Mouse (Mus musculus): Measurements from ENCODE around the gene Gm379.

Gm379 gene

DNA sequence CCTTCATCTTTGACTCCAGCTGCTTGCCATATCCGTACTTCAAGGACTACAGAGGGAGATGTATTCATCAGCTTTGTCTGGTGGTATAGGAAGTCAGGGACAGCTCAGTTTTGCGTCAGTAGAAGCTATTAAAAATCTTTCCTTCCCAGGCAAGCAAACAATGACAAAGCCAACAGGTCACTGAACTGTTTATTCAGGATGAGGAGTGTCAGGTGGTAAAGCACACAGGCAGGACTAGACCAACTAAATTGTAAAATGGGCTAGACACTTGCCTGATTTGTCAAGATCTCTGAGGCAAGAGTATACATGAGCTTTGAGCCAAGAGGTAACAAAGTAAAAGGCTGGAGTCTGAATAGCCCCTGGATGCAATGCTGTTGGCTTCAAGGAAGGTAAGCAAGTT lies at the start of gene Gm379:
Gm379 (minus strand) TSS at position 7 of the 400 bp plus-strand sequence.
- DNase-seq: no peak

DNA sequence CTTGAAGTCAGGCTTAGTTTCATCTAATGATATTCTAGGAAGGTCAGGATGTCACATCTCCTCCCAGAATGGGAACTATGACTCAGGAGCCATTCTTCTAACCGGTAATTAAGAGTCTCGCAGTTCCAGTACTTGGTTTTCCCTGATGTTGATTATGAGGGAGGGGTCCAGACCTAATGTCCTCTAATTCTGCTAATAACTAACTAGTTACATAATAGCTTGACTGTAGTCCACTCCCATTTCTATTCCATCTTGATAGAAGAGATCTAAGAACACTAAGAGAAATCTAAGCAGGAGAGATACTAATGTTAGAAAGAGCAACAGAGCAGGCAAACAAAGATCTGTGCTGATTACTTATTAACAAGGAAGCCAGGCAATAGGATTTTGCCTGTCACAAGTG lies 39.6 kb upstream of the Gm379 start:
- no peak for DNase-seq

DNA sequence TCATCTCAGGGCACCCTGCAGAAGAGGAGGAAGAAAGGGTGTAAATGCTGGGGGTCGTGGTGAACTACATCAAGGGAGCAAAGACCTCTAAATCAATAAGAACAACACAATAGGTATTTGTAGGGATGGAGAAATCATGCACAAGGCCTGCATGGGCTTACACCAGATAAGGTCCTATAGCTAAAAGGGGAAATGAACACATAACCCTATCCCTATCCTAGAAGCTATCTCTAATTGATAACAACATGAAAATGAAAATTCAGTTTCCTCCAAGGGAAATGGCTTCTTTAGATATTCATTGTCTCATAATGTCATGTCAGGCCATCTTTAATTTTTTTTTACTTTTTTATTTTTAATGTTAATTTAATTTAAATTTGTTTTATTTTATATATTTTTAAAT lies 4.2 kb upstream of the Gm379 start:
- DNase-seq: no peak

DNA sequence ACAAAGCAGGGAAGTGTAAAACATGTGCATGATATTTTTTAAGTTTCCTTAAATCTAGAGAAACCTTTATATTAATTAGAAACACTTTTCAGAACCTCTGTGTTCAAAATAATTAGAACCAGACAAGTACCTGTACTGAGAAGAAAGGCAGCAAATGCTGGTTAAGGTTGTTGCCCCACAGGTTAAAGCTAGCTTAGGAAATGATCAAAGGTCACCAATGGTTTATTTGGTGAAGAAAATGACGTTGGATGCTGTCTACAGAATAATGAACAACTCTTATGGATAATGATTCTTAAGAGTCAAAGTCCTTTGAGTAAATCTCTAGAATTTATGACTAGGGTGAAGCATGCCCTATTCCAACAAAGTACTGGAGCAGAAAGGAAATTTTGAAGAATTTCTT lies 42.7 kb downstream of the Gm379 start:
- DNase-seq: no peak

DNA sequence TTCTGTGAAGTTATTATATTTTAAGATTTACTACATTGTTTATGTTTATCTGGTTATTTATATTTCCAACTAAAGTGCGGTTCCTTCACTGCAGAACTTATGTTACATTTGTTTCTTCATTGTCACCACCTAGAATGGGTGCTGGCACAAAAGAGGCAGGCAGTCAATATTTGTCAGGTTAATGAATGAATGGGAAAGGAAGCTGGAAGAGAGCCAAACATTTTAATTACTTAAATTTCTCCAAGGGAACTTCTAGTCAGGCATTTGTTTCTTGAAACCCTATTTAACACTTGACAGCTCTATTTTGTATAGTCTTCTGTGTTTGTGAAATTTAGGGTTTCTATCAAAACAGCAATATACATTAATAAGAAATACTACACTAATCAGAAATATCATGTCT lies 43.8 kb downstream of the Gm379 start:
- DNase-seq: no peak
